Comparison of ENCODE assay signal across 21 mouse cellular contexts in the genomic region with DNA sequence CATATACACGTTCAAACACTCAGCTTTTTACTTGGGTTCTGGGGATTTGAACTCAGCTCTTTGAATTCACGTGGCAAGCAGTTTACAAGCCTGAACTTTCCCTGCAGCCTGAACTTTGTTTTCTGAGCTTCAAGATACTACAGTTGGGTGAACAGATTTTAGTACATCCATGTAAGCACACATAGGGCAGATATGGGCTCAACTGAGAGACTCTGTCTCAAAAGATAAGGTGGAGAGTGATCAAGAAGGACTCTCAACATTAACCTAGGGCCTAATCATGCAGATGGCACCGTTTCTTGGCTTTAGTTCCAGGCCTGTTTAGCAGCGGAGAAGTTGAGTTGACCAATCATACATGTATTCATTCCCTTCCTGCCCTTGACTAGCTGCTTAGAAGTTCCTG.
DNase-seq lines count a peak whose midpoint lies in the region; ATAC-seq and TF ChIP-seq lines count a peak whose summit lies in the region.
"Had no signal": no experiment of that assay in that cellular context is flagged by ENCODE, and none has a peak within 500 bp of the region (broad histone marks: within the 10 kb centered on the region; RNA-seq: fewer than 3 reads in every experiment).

No protein-coding gene starts in this region.

- no peak for TF ChIP-seq CTCF in MEL (IDR thresholded peaks at IDR 0.05 in 2 of 3, conservative IDR thresholded peaks at IDR 0.05 in 1 of 3; ENCODE audit: control insufficient read depth in 1 of 3, insufficient read depth in 1 of 3, low read depth in 2 of 3, low read length in 3 of 3, poor library complexity in 1 of 3, severe bottlenecking in 1 of 3)

- no peaks in the 10 kb centered on the region; a peak in 1 of 4 replicates for H3K27me3 ChIP-seq in MEL (ENCODE audit: control insufficient read depth in 1 of 2, insufficient read depth in 2 of 2, low read length in 2 of 2)
- H3K27me3 ChIP-seq: embryonic facial prominence, embryonic 13.5 days; embryonic facial prominence, embryonic 15.5 days; forebrain, embryonic 13.5 days; forebrain, embryonic 15.5 days had no signal

- no peak for TF ChIP-seq POLR2A in MEL (IDR thresholded peaks at IDR 0.05; ENCODE audit: control insufficient read depth in 1 of 2, insufficient read depth in 1 of 2, low read depth in 1 of 2, low read length in 2 of 2, poor library complexity in 1 of 2)

- peaks cover 16 to 42% of the 10 kb centered on the region in 2 experiments; a peak in 3 of 4 replicates for H3K4me1 ChIP-seq in MEL (ENCODE audit: control insufficient read depth in 1 of 2, insufficient read depth in 2 of 2, low read length in 2 of 2)
- H3K4me1 ChIP-seq: forebrain, embryonic 13.5 days had no signal

- H3K9ac ChIP-seq in MEL (ENCODE audit: control insufficient read depth, low read depth, low read length, poor library complexity, severe bottlenecking) = no peak overlapping the region
- H3K9ac ChIP-seq: embryonic facial prominence, embryonic 13.5 days; embryonic facial prominence, embryonic 15.5 days; forebrain, embryonic 13.5 days; forebrain, embryonic 15.5 days; forebrain, postnatal 0 days had no signal

- H3K27ac ChIP-seq in MEL (ENCODE audit: control insufficient read depth, low read depth, low read length) = no peak overlapping the region
- H3K27ac ChIP-seq: embryonic facial prominence, embryonic 13.5 days; embryonic facial prominence, embryonic 15.5 days; forebrain, embryonic 13.5 days; forebrain, embryonic 15.5 days had no signal

- ATAC-seq in megakaryocyte progenitor cell, adult 5-6 weeks (replicated peaks; ENCODE audit: poor library complexity) = peak; percentile 49; the same call in 1 of the 2 replicates
- ATAC-seq: forebrain, embryonic 13.5 days; forebrain, embryonic 15.5 days; forebrain, postnatal 0 days had no signal

- H3K79me2 ChIP-seq in MEL (ENCODE audit: control insufficient read depth, insufficient read depth, low read length, poor library complexity) = no peaks in the 10 kb centered on the region; the same call in 1 of the 2 replicates

- peak; percentile 32 for DNase-seq in MEL (ENCODE audit: low read depth, low spot score)
- DNase-seq in neural tube, embryonic 10.5 days (ENCODE audit: extremely low spot score, low spot score) = no peak
- DNase-seq in ovary, adult 18-20 months (ENCODE audit: low spot score) = no peak
- no peak for DNase-seq in kidney, postnatal 14 days
- DNase-seq: adrenal gland, adult 2 months; adrenal gland, postnatal 10 days; adrenal gland, postnatal 25 days; cerebellum, adult 11 months; cerebellum, adult 18-20 months; cerebellum, adult 8-10 months; cerebellum, adult 9-11 months; cerebellum, postnatal 14 days; cerebellum, postnatal 36 days; embryo, embryonic 11 days; forebrain, postnatal 0 days had no signal

- no peaks in the 10 kb centered on the region for H3K9me3 ChIP-seq in MEL (replicated peaks; ENCODE audit: insufficient read depth, low read length)
- H3K9me3 ChIP-seq: embryonic facial prominence, embryonic 13.5 days; embryonic facial prominence, embryonic 15.5 days; forebrain, embryonic 13.5 days; forebrain, embryonic 15.5 days; G1E had no signal

- peak in 1 of 2 experiments; percentile 52; a peak in 1 of 4 replicates for TF ChIP-seq EP300 in MEL (IDR thresholded peaks at IDR 0.05; ENCODE audit: low read depth in 1 of 2, low read length in 2 of 2)

- TF ChIP-seq RAD21 in MEL (IDR thresholded peaks at IDR 0.05; ENCODE audit: low read depth, low read length) = no peak

- peaks cover 0 to 44% of the 10 kb centered on the region in 2 experiments; a peak in 2 of 4 replicates for H3K36me3 ChIP-seq in MEL (ENCODE audit: control insufficient read depth in 1 of 2, insufficient read depth in 2 of 2, low read length in 2 of 2)
- H3K36me3 ChIP-seq: embryonic facial prominence, embryonic 13.5 days; embryonic facial prominence, embryonic 15.5 days; forebrain, embryonic 15.5 days; G1E had no signal

- no peak overlapping the region for H3K4me3 ChIP-seq in MEL (ENCODE audit: control insufficient read depth in 1 of 2, insufficient read depth in 1 of 2, low read depth in 2 of 2, low read length in 2 of 2)
- H3K4me3 ChIP-seq: embryonic facial prominence, embryonic 13.5 days; embryonic facial prominence, embryonic 15.5 days; forebrain, embryonic 13.5 days; forebrain, embryonic 15.5 days had no signal

TF ChIP-seq in MEL, 35 proteins besides CTCF, POLR2A, EP300 and RAD21:
- TF ChIP-seq TCF12 (IDR thresholded peaks at IDR 0.05; ENCODE audit: low read depth, low read length) = peak; percentile 57; the same call in 1 of the 2 replicates
- TF ChIP-seq RCOR1 (IDR thresholded peaks at IDR 0.05; ENCODE audit: low read depth, low read length) = 0 out of 2 replicates have a peak, but pooled peaks have one; percentile 46
- no peak for TF ChIP-seq E2F4 (IDR thresholded peaks at IDR 0.05; ENCODE audit: borderline replicate concordance, low read depth, low read length)
